Mouse (Mus musculus) midbrain, embryonic 11.5 days (tissue): ENCODE results near the gene 4931409K22Rik. TPM values are rescaled to one million over a fixed set of nuclear protein-coding genes. Genes with fewer than 3 reads are reported as not detected.

Experiments
- ATAC-seq: fragments of 200-750 bp; cut with Nextera tagmentation; 2 replicates; pipeline ENCODE4 v1.8.0; 2017; ENCODE audit warnings: moderate TSS enrichment, moderate library complexity; ENCODE audit not compliant: low FRiP score
- DNase-seq: peaks from one replicate; pipeline ENCODE4 v3.0.0; 2015; ENCODE audit warnings: low spot score; ENCODE audit errors: missing footprints
- H3K27ac ChIP-seq: fragments of 300-500 bp; sonication (generic); 2 replicates; pipeline ENCODE4 v1.5.1; 2014; ENCODE audit warnings: low read depth, low read length
- H3K27me3 ChIP-seq: fragments of 300-500 bp; sonication (generic); 2 replicates; pipeline ENCODE4 v1.6.1; 2014; ENCODE audit warnings: mild to moderate bottlenecking, low read length, moderate library complexity, mixed read lengths; ENCODE audit not compliant: control insufficient read depth, insufficient read depth
- H3K36me3 ChIP-seq: fragments of 300-500 bp; sonication (generic); 2 replicates; pipeline ENCODE4 v1.6.1; 2014; ENCODE audit warnings: mild to moderate bottlenecking, low read length, moderate library complexity, mixed read lengths; ENCODE audit not compliant: control insufficient read depth, insufficient read depth
- H3K4me1 ChIP-seq: fragments of 300-500 bp; sonication (generic); 2 replicates; pipeline ENCODE4 v1.6.1; 2014; ENCODE audit warnings: low read length; ENCODE audit not compliant: control insufficient read depth, insufficient read depth
- H3K4me2 ChIP-seq: fragments of 300-500 bp; sonication (generic); 2 replicates; pipeline ENCODE4 v1.6.1; 2014; ENCODE audit warnings: mild to moderate bottlenecking, moderate library complexity
- H3K4me3 ChIP-seq: fragments of 300-500 bp; sonication (generic); 2 replicates; pipeline ENCODE4 v1.5.1; 2014; ENCODE audit warnings: low read depth, low read length
- H3K9ac ChIP-seq: fragments of 300-500 bp; sonication (generic); 2 replicates; pipeline ENCODE4 v1.6.1; 2014; ENCODE audit warnings: low read length
- H3K9me3 ChIP-seq: fragments of 300-500 bp; sonication (generic); 2 replicates; pipeline ENCODE4 v1.6.1; 2016; ENCODE audit warnings: low read length; ENCODE audit not compliant: control insufficient read depth
- WGBS: fragments of 180-500 bp; shearing (Covaris S2); extraction: QIAGEN DNeasy Blood & Tissue Kit; methylation state at CpG from one replicate; pipeline ENCODE4 v1.1.7; 2014; 5-methylcytosine and 5-hydroxymethylcytosine counted together
- polyA plus RNA-seq: library from polyadenylated mRNA; unstranded; fragments of >200 nt; fragmentation: Nextera tagmentation; extraction: Ambion mirVana; gene quantifications from 2 replicates; pipeline ENCODE4 v1.2.1, GENCODE M21; 2014

Gene 4931409K22Rik
- not detected in 2 replicates for polyA plus RNA-seq

DNA sequence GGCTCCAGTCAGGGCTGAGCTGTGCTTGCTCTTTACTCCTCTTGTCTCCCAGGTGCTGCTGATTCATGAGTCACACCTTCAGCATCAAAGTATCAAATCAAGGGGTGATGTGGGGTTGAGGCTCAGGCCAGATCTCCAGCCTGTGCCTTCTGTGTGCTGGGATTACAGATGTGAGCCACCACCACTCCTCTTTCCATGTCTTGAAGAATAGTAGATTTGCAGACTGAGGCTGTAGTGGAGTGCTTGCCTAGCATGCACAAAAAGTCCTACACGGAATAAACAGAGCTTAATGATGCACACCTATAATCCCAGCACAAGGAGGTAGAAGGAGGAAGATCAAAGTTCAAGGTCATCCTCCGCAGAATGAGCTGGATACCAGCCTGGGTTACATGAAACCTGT lies at the start of gene 4931409K22Rik:
Gene 4931409K22Rik (minus strand): TSS at position 101 of the 400 bp plus-strand sequence.
- Histone ChIP-seq H3K4me3 (no peak within 1 kb of the TSS), H3K9me3 (no peaks in the 10 kb centered on the region), H3K9ac (no peak within 1 kb of the TSS), H3K4me1 (no peaks in the 10 kb centered on the region), H3K27ac (no peak within 1 kb of the TSS), H3K4me2 (no peak within 1 kb of the TSS), H3K27me3 (no peaks in the 10 kb centered on the region), H3K36me3 (no peaks in the 10 kb centered on the region)
- 77% methylated on average over 2 of the region's 2 CpGs for WGBS
- no peak for ATAC-seq
- DNase-seq: no peak

GRCm38 (mm10) chr5:24605980-24606665 lies 49.5 kb upstream of the 4931409K22Rik start:
- H3K9me3 ChIP-seq: no peaks in the 10 kb centered on the region
- WGBS: 17% methylated on average over 14 of the region's 14 CpGs
- H3K9ac ChIP-seq: peak overlapping the region; percentile 92
- peak overlapping the region; percentile 55 for H3K4me3 ChIP-seq
- peaks cover 48% of the 10 kb centered on the region for H3K4me1 ChIP-seq
- H3K27ac ChIP-seq: peak overlapping the region; percentile 97
- ATAC-seq (no peak), DNase-seq (peak; percentile 91)
- no peaks in the 10 kb centered on the region for H3K36me3 ChIP-seq
- no peaks in the 10 kb centered on the region; the same call in 1 of the 2 replicates for H3K27me3 ChIP-seq
- peak overlapping the region; percentile 65 for H3K4me2 ChIP-seq

- Histone ChIP-seq H3K4me2 (peak overlapping the region; percentile 65), H3K9ac (peak overlapping the region; percentile 92), H3K36me3 (no peaks in the 10 kb centered on the region), H3K27ac (peak overlapping the region; percentile 97), H3K4me3 (peak overlapping the region; percentile 55), H3K4me1 (peaks cover 55% of the 10 kb centered on the region), H3K9me3 (no peaks in the 10 kb centered on the region), H3K27me3 (no peaks in the 10 kb centered on the region; the same call in 1 of the 2 replicates)
- DNase-seq (peak; percentile 94), ATAC-seq (no peak)
- WGBS: 9% methylated on average over 6 of the region's 6 CpGs
Measured at GRCm38 (mm10) chr5:24605321-24605979, 48.8 kb upstream of the 4931409K22Rik start.

DNA sequence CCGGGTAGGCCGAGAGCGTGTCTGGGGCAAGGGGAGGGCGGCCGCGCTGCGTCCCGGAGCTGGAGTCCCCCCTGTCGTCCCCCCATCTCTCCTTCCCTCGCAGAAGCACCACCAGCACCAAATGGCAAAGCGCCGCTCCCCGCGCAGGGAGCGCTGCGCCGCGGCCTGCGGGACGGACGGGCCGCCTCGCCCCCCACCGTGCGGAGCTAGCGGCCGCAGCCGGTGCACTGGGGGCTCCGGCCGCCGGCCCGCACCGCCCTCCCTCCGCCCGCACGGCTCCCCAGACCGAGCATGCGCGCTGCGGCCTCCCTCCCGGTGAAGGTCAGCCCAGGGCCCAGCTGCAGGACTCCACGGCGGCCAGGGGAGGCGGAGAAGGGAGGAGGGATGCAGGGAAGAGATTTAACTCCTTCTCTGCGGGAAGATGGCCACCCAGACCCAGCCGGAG lies 48.1 kb upstream of the 4931409K22Rik start:
- peak overlapping the region; percentile 92 for H3K9ac ChIP-seq
- H3K27me3 ChIP-seq: no peaks in the 10 kb centered on the region; the same call in 1 of the 2 replicates
- peak overlapping the region; percentile 97 for H3K27ac ChIP-seq
- WGBS: under 1% methylated on average over 35 of the region's 46 CpGs
- H3K9me3 ChIP-seq: no peaks in the 10 kb centered on the region
- H3K4me1 ChIP-seq: peaks cover 57% of the 10 kb centered on the region
- ATAC-seq: peak; percentile 83
- H3K4me3 ChIP-seq: peak overlapping the region; percentile 55
- no peaks in the 10 kb centered on the region for H3K36me3 ChIP-seq
- peak; percentile 97 for DNase-seq
- peak overlapping the region; percentile 65 for H3K4me2 ChIP-seq

- WGBS: 17% methylated on average over 12 of the region's 12 CpGs
- H3K9me3 ChIP-seq: no peaks in the 10 kb centered on the region
- H3K4me3 ChIP-seq: peak overlapping the region; percentile 55
- H3K4me2 ChIP-seq: peak overlapping the region; percentile 65
- H3K36me3 ChIP-seq: no peaks in the 10 kb centered on the region
- peaks cover 57% of the 10 kb centered on the region for H3K4me1 ChIP-seq
- peak overlapping the region; percentile 92 for H3K9ac ChIP-seq
- DNase-seq (peak; percentile 96), ATAC-seq (no peak)
- no peaks in the 10 kb centered on the region; the same call in 1 of the 2 replicates for H3K27me3 ChIP-seq
- peak overlapping the region; percentile 97 for H3K27ac ChIP-seq
Measured at GRCm38 (mm10) chr5:24604080-24604655, 47.6 kb upstream of the 4931409K22Rik start.

- no peaks in the 10 kb centered on the region for H3K36me3 ChIP-seq
- H3K27me3 ChIP-seq: no peaks in the 10 kb centered on the region; the same call in 1 of the 2 replicates
- peaks cover 64% of the 10 kb centered on the region for H3K4me1 ChIP-seq
- 60% methylated on average over 8 of the region's 8 CpGs for WGBS
- DNase-seq (peak; percentile 92), ATAC-seq (no peak)
- H3K9me3 ChIP-seq: no peaks in the 10 kb centered on the region
- H3K4me2 ChIP-seq: peak overlapping the region; percentile 71
- H3K27ac ChIP-seq: peak overlapping the region; percentile 97
- H3K9ac ChIP-seq: peak overlapping the region; percentile 92
- H3K4me3 ChIP-seq: no peak overlapping the region
Measured at GRCm38 (mm10) chr5:24603431-24604010, 46.9 kb upstream of the 4931409K22Rik start.

GRCm38 (mm10) chr5:24602751-24603343 lies 46.2 kb upstream of the 4931409K22Rik start:
- DNase-seq (peak; percentile 97), ATAC-seq (peak; percentile 36)
- Histone ChIP-seq H3K4me3 (peak overlapping the region; percentile 68), H3K9me3 (no peaks in the 10 kb centered on the region), H3K9ac (peak overlapping the region; percentile 86), H3K36me3 (no peaks in the 10 kb centered on the region), H3K27ac (peak overlapping the region; percentile 97), H3K4me2 (peak overlapping the region; percentile 71), H3K4me1 (peaks cover 71% of the 10 kb centered on the region), H3K27me3 (no peaks in the 10 kb centered on the region; the same call in 1 of the 2 replicates)
- WGBS: under 1% methylated on average over 16 of the region's 16 CpGs

GRCm38 (mm10) chr5:24601911-24602750 lies 45.5 kb upstream of the 4931409K22Rik start:
- 1% methylated on average over 73 of the region's 73 CpGs for WGBS
- Histone ChIP-seq H3K4me1 (peaks cover 74% of the 10 kb centered on the region), H3K4me2 (peak overlapping the region; percentile 71), H3K9ac (peak overlapping the region; percentile 86), H3K36me3 (no peaks in the 10 kb centered on the region), H3K4me3 (peak overlapping the region; percentile 68), H3K27me3 (no peaks in the 10 kb centered on the region; the same call in 1 of the 2 replicates), H3K27ac (peak overlapping the region; percentile 97), H3K9me3 (no peaks in the 10 kb centered on the region)
- DNase-seq: peak; percentile 97
- peak; percentile 17 for ATAC-seq
